Mouse (Mus musculus) erythroblast, adult 5-6 weeks (primary cell): ENCODE results near the gene Vmn1r72. TPM values are rescaled to one million over a fixed set of nuclear protein-coding genes. Genes with fewer than 3 reads are reported as not detected.
"Not testable (repeated sequence)": the region's sequence is repeated elsewhere in the genome, so short reads cannot be mapped to it uniquely, and the experiment has no call there.

Experiments used
- ATAC-seq: replicated peaks from 2 replicates; pipeline ENCODE4 v1.8.0; 2016; ENCODE audit warnings: moderate number of reproducible peaks, mild to moderate bottlenecking, moderate TSS enrichment, inconsistent platforms; ENCODE audit not compliant: poor library complexity, low FRiP score, severe bottlenecking
- total RNA-seq, 2 experiments: library from RNA; stranded (forward) in 1 of 2; stranded (reverse) in 1 of 2; fragments of 150-400 nt in 1 of 2; fragments of 200-764, 138-1000 nt in 1 of 2; gene quantifications; 2 replicates each; pipeline versions ENCODE4 v1.2.3 to v1.2.4; 2015 to 2017; ENCODE audit warnings: low replicate concordance in 2 of 2

Gene Vmn1r72
- 0.21 TPM in 1 of 2 replicates, not detected in the other for total RNA-seq (2015; ENCODE audit: low replicate concordance)
- total RNA-seq (2017; ENCODE audit: low replicate concordance), result 1.8 TPM in 1 of 2 replicates, not detected in the other

DNA sequence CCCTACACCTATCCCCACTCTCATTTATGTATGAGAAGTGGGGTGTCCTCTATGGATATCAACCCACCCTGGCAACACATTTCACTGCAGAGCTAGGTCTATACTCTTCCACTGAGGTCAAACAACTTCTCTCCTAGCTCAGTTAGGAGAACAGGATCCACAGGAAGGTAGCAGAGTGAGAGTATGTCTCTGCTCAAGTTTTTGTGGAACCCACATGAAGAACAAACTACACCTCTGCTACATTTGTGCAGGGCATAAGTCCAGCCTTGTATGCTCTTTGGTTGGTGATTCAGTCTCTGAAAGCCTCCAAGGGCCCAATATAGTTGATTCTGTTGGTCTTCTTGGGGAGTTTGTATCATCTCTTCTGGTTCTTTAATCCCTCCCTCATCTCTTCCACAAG, at the start of gene Vmn1r72:
Gene Vmn1r72 (minus strand): TSS at position 101 of the 400 bp plus-strand sequence.
- ATAC-seq, result not testable (repeated sequence)

DNA sequence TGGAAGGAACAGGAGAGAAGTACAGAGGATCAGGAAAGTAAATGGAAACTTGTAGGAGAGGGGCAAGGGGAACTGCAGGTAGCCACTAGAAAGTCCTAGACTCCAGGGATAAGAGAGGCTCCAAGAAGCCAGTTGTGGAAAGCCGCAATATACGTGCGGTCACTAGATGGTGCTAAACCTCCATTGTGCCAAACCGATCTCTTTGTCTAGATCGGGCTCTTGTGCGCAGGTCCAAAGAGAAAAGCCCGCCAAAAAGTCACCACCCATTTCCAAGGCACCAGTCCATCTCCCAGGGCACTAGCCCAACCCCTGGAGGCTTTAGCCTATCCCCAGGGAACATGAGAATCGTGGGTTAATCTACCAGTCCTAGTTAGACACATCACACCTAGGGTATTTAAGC, 62.9 kb downstream of the Vmn1r72 start:
- not testable (repeated sequence) for ATAC-seq

Other genes starting within 250 kb of the Vmn1r72 start
- not detected in 2 replicates for gene Zscan4-ps2, start 165.8 kb downstream of the Vmn1r72 start, total RNA-seq (2015; ENCODE audit: low replicate concordance)
- gene Zscan4-ps2, start 165.8 kb downstream of the Vmn1r72 start, total RNA-seq (2017; ENCODE audit: low replicate concordance), result not detected in 2 replicates
- gene Zscan4-ps3, start 70.8 kb downstream of the Vmn1r72 start, total RNA-seq (2015; ENCODE audit: low replicate concordance), result not detected in 2 replicates
- not detected in 2 replicates for gene Zscan4-ps3, start 70.8 kb downstream of the Vmn1r72 start, total RNA-seq (2017; ENCODE audit: low replicate concordance)
- not detected in 2 replicates for gene Vmn1r73, start 50.1 kb upstream of the Vmn1r72 start, total RNA-seq (2015; ENCODE audit: low replicate concordance)
- gene Vmn1r73, start 50.1 kb upstream of the Vmn1r72 start, total RNA-seq (2017; ENCODE audit: low replicate concordance), result not detected in 2 replicates
- not detected in 2 replicates for gene Vmn1r74, start 153.8 kb upstream of the Vmn1r72 start, total RNA-seq (2015; ENCODE audit: low replicate concordance)
- 0.14 TPM in 1 of 2 replicates, not detected in the other for gene Vmn1r74, start 153.8 kb upstream of the Vmn1r72 start, total RNA-seq (2017; ENCODE audit: low replicate concordance)
- not detected in 2 replicates for gene Vmn1r75, start 194.5 kb upstream of the Vmn1r72 start, total RNA-seq (2015; ENCODE audit: low replicate concordance)
- not detected in 2 replicates for gene Vmn1r75, start 194.5 kb upstream of the Vmn1r72 start, total RNA-seq (2017; ENCODE audit: low replicate concordance)